Comparison of ENCODE assay signal across 9 mouse cellular contexts in genomic region chr4:120406639-120407273, GRCm38 (mm10). TPM values are rescaled to one million over a fixed set of nuclear protein-coding genes. Genes with fewer than 3 reads are reported as not detected.
DNase-seq lines count a peak whose midpoint lies in the region; ATAC-seq and TF ChIP-seq lines count a peak whose summit lies in the region.
"Had no signal": no experiment of that assay in that cellular context is flagged by ENCODE, and none has a peak within 500 bp of the region (broad histone marks: within the 10 kb centered on the region; RNA-seq: fewer than 3 reads in every experiment).

No protein-coding gene starts in this region.

- H3K4me1 ChIP-seq in embryonic facial prominence, embryonic 12.5 days = 0 out of 2 replicates have a peak, but pooled peaks cover 12% of the 10 kb centered on the region
- 0 out of 2 replicates have a peak, but pooled peaks cover 3% of the 10 kb centered on the region for H3K4me1 ChIP-seq in intestine, postnatal 0 days (replicated peaks; ENCODE audit: control insufficient read depth, insufficient read depth, low read length)
- H3K4me1 ChIP-seq in neural tube, embryonic 14.5 days (ENCODE audit: control insufficient read depth, insufficient read depth, low read length) = peaks cover 12% of the 10 kb centered on the region; the same call in 1 of the 2 replicates

- intact Hi-C loops in left cerebral cortex, adult 2 months (cut with DNase I) = no loop called here
- intact Hi-C loops in left cerebral cortex, postnatal 14 days (cut with DNase I) = loop anchor here (10.0 kb wide), 1 partner anchor 108 kb away; no protein-coding TSS in a partner anchor

- no peak overlapping the region for H3K9ac ChIP-seq in embryonic facial prominence, embryonic 12.5 days
- no peak overlapping the region for H3K9ac ChIP-seq in intestine, postnatal 0 days (ENCODE audit: low read depth, low read length)
- no peak overlapping the region; the same call in 1 of the 2 replicates for H3K9ac ChIP-seq in neural tube, embryonic 14.5 days (replicated peaks; ENCODE audit: low read depth, low read length)

- ATAC-seq in embryonic facial prominence, embryonic 12.5 days (ENCODE audit: insufficient number of reproducible peaks, insufficient read depth, low FRiP score, low TSS enrichment) = no peak
- no peak for ATAC-seq in intestine, postnatal 0 days
- ATAC-seq in neural tube, embryonic 14.5 days (ENCODE audit: low read depth) = no peak
- no peak for ATAC-seq in inflammation-experienced regulatory T-cells, adult 6 months

- DNase-seq in left cerebral cortex, adult 2 months (ENCODE audit: extremely low spot score in 1 of 2, low spot score in 2 of 2) = no peak
- no peak for DNase-seq in left cerebral cortex, postnatal 14 days (ENCODE audit: low spot score in 2 of 2)
- DNase-seq in left cerebral cortex, adult 11 months (ENCODE audit: low spot score) = no peak
- no peak for DNase-seq in adrenal gland, postnatal 4 days (ENCODE audit: low spot score in 2 of 2)
- DNase-seq: adrenal gland, postnatal 10 days had no signal

- no peak for TF ChIP-seq CTCF in left cerebral cortex, adult 2 months (IDR thresholded peaks at IDR 0.05)
- no peak for TF ChIP-seq CTCF in intestine, postnatal 0 days (IDR thresholded peaks at IDR 0.05; ENCODE audit: low read depth)

- H3K4me3 ChIP-seq in left cerebral cortex, adult 2 months = peak overlapping the region; percentile 94; the same call in 1 of the 2 replicates
- H3K4me3 ChIP-seq in embryonic facial prominence, embryonic 12.5 days = peak overlapping the region; percentile 96
- peak overlapping the region; percentile 98; the same call in 1 of the 2 replicates for H3K4me3 ChIP-seq in intestine, postnatal 0 days (ENCODE audit: low read depth, low read length)
- H3K4me3 ChIP-seq in neural tube, embryonic 14.5 days (ENCODE audit: low read depth, low read length) = peak overlapping the region; percentile 98

- no peaks in the 10 kb centered on the region for H3K9me3 ChIP-seq in embryonic facial prominence, embryonic 12.5 days
- no peaks in the 10 kb centered on the region for H3K9me3 ChIP-seq in intestine, postnatal 0 days (ENCODE audit: control insufficient read depth)
- H3K9me3 ChIP-seq in neural tube, embryonic 14.5 days (ENCODE audit: control insufficient read depth, low read length) = no peaks in the 10 kb centered on the region

- no peaks in the 10 kb centered on the region for H3K36me3 ChIP-seq in embryonic facial prominence, embryonic 12.5 days
- H3K36me3 ChIP-seq in intestine, postnatal 0 days (ENCODE audit: control insufficient read depth, insufficient read depth) = no peaks in the 10 kb centered on the region
- no peaks in the 10 kb centered on the region for H3K36me3 ChIP-seq in neural tube, embryonic 14.5 days (ENCODE audit: control insufficient read depth, insufficient read depth, low read length)

- no peaks in the 10 kb centered on the region for H3K27me3 ChIP-seq in embryonic facial prominence, embryonic 12.5 days
- H3K27me3 ChIP-seq in intestine, postnatal 0 days (replicated peaks; ENCODE audit: control insufficient read depth, insufficient read depth, low read length) = no peaks in the 10 kb centered on the region
- no peaks in the 10 kb centered on the region for H3K27me3 ChIP-seq in neural tube, embryonic 14.5 days (ENCODE audit: control insufficient read depth, insufficient read depth, low read length)

- H3K4me2 ChIP-seq in embryonic facial prominence, embryonic 12.5 days (replicated peaks) = peak overlapping the region; percentile 71
- peak overlapping the region; percentile 76 for H3K4me2 ChIP-seq in intestine, postnatal 0 days (replicated peaks; ENCODE audit: low read depth)
- H3K4me2 ChIP-seq in neural tube, embryonic 14.5 days (ENCODE audit: low read depth, low read length) = peak overlapping the region; percentile 61

- WGBS in embryonic facial prominence, embryonic 12.5 days = 58% methylated on average over 3 of the region's 3 CpGs
- WGBS in intestine, postnatal 0 days = 47% methylated on average over 3 of the region's 3 CpGs
- 61% methylated on average over 3 of the region's 3 CpGs for WGBS in neural tube, embryonic 14.5 days

- H3K27ac ChIP-seq in left cerebral cortex, adult 2 months = no peak overlapping the region; the same call in 1 of the 2 replicates
- no peak overlapping the region for H3K27ac ChIP-seq in embryonic facial prominence, embryonic 12.5 days
- no peak overlapping the region for H3K27ac ChIP-seq in intestine, postnatal 0 days (ENCODE audit: low read depth, low read length)
- H3K27ac ChIP-seq in neural tube, embryonic 14.5 days (ENCODE audit: low read depth, low read length) = no peak overlapping the region

RNA-seq across cellular contexts. Expression of gene Scmh1, which starts 1.7 kb away (rescaled TPM):
- total RNA-seq in left cerebral cortex, adult 2 months (2021) = 10 to 100 TPM; 82.9 to 91.5 TPM
- total RNA-seq in left cerebral cortex, postnatal 14 days (2021) = 100 to 1,000 TPM; 123 to 130 TPM
- 45.2 and 46.3 TPM in 2 replicates for polyA plus RNA-seq in embryonic facial prominence, embryonic 12.5 days (2016; fragmentation: Nextera tagmentation; extraction: Ambion mirVana)
- polyA plus RNA-seq in intestine, postnatal 0 days (2015; fragmentation: Nextera tagmentation; extraction: Ambion mirVana) = 19.8 and 21.8 TPM in 2 replicates
- 90.8 and 94.6 TPM in 2 replicates for polyA plus RNA-seq in neural tube, embryonic 14.5 days (2014; fragmentation: Nextera tagmentation; extraction: Ambion mirVana)
- polyA plus RNA-seq in inflammation-experienced regulatory T-cells, adult 6 months (2017; shearing (Covaris generic)) = 10 to 100 TPM in 1 of 3 experiments, 1 to 10 TPM in 2; 2.8 to 14.9 (median 10.0) TPM
- total RNA-seq in adrenal gland, postnatal 4 days (2021) = 10 to 100 TPM; 60.9 to 62.2 TPM
